Mouse (Mus musculus) left cerebral cortex, postnatal 10 days (tissue): ENCODE data around the gene Gm13694. TPM values are rescaled to one million over a fixed set of nuclear protein-coding genes. Genes with fewer than 3 reads are reported as not detected.
"Not testable (repeated sequence)": the region's sequence is repeated elsewhere in the genome, so short reads cannot be mapped to it uniquely, and the experiment has no call there.

Source experiments
- DNase-seq, 2 experiments: peaks; one replicate each; pipeline ENCODE4 v3.0.0; 2021 to 2022; ENCODE audit warnings: low spot score in 2 of 2, mixed read lengths in 1 of 2; ENCODE audit errors: extremely low spot score in 1 of 2
- intact Hi-C: fragments of 180-260 bp; cut with DNase I; formaldehyde crosslinking; loops from one replicate; pipeline ENCODE4 v1.15.1; 2025
- total RNA-seq, 2 experiments: library from RNA; stranded (reverse); gene quantifications; 2 replicates each; pipeline ENCODE4 v1.2.3; 2021

Gm13694 gene
- total RNA-seq = 1 to 10 TPM; 1.4 to 1.5 TPM

DNA sequence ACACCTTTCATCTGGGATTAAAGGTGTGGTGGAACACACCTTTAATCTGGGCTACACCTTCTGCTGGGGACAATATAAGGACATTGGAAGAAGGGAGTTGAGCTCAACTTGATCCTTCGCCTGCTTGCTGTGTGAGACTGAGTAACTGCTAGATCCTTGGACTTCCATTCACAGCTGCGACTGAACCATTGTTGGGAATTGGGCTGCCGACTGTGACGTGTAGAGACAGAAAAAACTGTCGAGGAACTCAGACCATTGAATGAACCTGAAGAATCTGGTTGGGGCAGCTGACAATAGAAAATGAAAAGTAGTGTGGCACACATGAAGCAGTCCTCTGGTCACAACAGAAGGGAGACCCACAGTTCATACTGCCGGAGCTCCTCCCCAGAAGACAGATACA lies at the start of gene Gm13694:
TSS of gene Gm13694 (plus strand) at position 301 of the 400 bp plus-strand sequence.
- not testable (repeated sequence) for DNase-seq

DNA sequence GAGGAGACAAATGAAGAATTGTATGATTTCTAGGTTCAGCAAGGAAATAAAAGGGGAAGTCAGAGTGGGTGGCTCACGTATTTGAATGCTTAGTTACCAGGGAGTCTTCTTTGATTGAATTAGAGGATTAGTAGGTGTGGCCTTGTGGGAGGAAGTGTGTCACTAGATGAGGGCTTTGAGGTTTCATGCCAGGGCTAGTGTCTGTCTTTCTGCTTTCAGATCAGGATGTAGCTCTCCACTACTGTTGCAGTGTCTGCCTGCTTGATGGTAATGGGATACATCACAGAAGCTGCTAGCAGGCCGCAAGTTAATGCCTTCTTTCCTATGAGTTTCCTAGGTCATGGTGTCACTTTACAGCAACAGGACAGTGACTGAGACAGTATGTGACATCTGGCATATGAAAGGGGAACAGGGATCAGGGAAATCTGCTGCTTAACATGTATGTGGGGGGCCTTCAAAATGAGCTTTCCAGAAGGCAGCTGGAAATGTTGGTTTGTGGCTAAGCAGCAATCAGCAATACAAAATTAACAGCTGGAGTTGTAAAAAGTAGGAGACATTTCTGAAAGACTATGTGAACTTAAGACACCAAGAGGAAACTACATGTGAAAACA lies 49.1 kb upstream of the Gm13694 start:
- no peak for DNase-seq
- intact Hi-C loops = no loop called here

More for the DNA sequence above, at the start of gene Gm13694:
- intact Hi-C loops = not testable (repeated sequence)

DNA sequence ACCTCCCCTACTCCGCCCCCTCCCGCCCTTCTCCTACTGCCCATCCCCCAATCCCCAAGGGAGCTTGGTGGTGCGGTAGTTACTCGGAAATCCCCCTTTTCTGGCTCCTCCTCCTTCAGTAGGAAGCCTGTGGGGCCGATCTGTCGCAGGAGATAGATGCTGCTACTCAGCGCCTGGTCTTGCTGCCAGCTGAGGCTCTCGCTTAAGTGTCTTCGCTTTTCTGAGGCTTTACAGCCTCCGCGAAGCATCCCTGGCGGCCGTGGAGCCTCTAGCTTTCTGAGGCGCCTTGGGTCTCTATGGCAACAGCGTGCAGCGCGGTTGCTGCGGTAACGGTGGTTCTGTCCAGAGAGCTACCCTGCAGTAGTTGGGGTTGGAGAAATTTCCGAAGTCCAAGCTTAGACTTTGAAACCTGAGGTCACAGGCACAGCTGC lies 37.8 kb upstream of the Gm13694 start, which contains the start of gene Zswim2:
TSS of gene Zswim2 (minus strand) at position 298 of the 431 bp plus-strand sequence.
- intact Hi-C loops = no loop called here

DNA sequence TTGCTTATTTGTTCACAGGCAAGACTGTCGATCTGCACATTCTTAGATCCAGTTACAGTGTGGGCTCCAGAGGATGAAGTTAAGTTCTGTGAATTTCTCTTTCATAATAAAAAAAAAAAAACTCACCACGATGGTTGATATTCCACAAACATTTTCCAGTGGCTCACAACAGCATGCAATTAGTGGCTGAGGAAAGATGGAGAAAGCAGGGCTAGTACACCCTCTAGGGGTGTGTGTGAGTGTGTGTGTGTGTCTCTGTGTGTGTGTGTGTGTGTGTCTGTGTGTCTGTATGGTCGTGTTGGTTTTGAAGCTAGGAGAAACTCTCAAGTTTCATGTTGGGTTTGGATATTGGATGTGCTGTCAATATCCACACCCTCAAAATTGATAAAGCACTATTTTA lies 37.4 kb upstream of the Gm13694 start:
- no peak for DNase-seq
- intact Hi-C loops = no loop called here

More for the DNA sequence above, 37.8 kb upstream of the Gm13694 start, which contains the start of gene Zswim2:
- DNase-seq = peak; percentile 84 to 89

DNA sequence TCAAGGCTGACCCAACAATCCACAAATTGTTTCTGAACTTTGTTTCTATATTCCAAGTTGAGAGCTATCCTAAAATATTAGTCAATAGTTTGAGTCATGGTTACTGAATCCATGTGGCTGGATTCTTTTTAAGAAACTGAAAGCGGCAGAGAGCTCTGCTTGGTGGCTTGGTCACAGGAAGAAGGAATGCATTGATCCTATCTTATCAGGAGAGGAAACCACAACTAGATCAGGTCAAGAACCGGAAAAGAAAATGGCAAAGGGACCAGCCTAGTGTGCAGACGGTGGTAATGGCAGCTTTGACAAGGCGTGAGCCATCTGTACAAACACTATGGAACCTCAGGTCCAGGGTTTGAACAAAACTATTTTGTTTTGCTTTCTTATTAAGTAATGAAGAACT lies 36.9 kb upstream of the Gm13694 start:
- intact Hi-C loops = no loop called here
- DNase-seq = no peak

DNA sequence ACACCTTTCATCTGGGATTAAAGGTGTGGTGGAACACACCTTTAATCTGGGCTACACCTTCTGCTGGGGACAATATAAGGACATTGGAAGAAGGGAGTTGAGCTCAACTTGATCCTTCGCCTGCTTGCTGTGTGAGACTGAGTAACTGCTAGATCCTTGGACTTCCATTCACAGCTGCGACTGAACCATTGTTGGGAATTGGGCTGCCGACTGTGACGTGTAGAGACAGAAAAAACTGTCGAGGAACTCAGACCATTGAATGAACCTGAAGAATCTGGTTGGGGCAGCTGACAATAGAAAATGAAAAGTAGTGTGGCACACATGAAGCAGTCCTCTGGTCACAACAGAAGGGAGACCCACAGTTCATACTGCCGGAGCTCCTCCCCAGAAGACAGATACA lies 23.3 kb upstream of the Gm13694 start, which contains the start of gene Gm13698:
TSS of gene Gm13698 (plus strand) at position 301 of the 400 bp plus-strand sequence.
- DNase-seq, intact Hi-C loops: not testable (repeated sequence)

DNA sequence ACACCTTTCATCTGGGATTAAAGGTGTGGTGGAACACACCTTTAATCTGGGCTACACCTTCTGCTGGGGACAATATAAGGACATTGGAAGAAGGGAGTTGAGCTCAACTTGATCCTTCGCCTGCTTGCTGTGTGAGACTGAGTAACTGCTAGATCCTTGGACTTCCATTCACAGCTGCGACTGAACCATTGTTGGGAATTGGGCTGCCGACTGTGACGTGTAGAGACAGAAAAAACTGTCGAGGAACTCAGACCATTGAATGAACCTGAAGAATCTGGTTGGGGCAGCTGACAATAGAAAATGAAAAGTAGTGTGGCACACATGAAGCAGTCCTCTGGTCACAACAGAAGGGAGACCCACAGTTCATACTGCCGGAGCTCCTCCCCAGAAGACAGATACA lies 17.5 kb upstream of the Gm13694 start, which contains the start of gene Gm13693:
TSS of gene Gm13693 (plus strand) at position 301 of the 400 bp plus-strand sequence.
- intact Hi-C loops, DNase-seq: not testable (repeated sequence)

DNA sequence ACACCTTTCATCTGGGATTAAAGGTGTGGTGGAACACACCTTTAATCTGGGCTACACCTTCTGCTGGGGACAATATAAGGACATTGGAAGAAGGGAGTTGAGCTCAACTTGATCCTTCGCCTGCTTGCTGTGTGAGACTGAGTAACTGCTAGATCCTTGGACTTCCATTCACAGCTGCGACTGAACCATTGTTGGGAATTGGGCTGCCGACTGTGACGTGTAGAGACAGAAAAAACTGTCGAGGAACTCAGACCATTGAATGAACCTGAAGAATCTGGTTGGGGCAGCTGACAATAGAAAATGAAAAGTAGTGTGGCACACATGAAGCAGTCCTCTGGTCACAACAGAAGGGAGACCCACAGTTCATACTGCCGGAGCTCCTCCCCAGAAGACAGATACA lies 11.7 kb upstream of the Gm13694 start, which contains the start of gene Gm13695:
TSS of gene Gm13695 (plus strand) at position 301 of the 400 bp plus-strand sequence.
- DNase-seq, intact Hi-C loops: not testable (repeated sequence)

DNA sequence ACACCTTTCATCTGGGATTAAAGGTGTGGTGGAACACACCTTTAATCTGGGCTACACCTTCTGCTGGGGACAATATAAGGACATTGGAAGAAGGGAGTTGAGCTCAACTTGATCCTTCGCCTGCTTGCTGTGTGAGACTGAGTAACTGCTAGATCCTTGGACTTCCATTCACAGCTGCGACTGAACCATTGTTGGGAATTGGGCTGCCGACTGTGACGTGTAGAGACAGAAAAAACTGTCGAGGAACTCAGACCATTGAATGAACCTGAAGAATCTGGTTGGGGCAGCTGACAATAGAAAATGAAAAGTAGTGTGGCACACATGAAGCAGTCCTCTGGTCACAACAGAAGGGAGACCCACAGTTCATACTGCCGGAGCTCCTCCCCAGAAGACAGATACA lies 5.9 kb upstream of the Gm13694 start, which contains the start of gene Gm13696:
TSS of gene Gm13696 (plus strand) at position 301 of the 400 bp plus-strand sequence.
- DNase-seq, intact Hi-C loops: not testable (repeated sequence)

DNA sequence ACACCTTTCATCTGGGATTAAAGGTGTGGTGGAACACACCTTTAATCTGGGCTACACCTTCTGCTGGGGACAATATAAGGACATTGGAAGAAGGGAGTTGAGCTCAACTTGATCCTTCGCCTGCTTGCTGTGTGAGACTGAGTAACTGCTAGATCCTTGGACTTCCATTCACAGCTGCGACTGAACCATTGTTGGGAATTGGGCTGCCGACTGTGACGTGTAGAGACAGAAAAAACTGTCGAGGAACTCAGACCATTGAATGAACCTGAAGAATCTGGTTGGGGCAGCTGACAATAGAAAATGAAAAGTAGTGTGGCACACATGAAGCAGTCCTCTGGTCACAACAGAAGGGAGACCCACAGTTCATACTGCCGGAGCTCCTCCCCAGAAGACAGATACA lies 5.7 kb downstream of the Gm13694 start, which contains the start of gene Gm13697:
TSS of gene Gm13697 (plus strand) at position 301 of the 400 bp plus-strand sequence.
- intact Hi-C loops, DNase-seq: not testable (repeated sequence)

DNA sequence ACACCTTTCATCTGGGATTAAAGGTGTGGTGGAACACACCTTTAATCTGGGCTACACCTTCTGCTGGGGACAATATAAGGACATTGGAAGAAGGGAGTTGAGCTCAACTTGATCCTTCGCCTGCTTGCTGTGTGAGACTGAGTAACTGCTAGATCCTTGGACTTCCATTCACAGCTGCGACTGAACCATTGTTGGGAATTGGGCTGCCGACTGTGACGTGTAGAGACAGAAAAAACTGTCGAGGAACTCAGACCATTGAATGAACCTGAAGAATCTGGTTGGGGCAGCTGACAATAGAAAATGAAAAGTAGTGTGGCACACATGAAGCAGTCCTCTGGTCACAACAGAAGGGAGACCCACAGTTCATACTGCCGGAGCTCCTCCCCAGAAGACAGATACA lies 11.5 kb downstream of the Gm13694 start, which contains the start of gene Gm13691:
TSS of gene Gm13691 (plus strand) at position 301 of the 400 bp plus-strand sequence.
- intact Hi-C loops, DNase-seq: not testable (repeated sequence)

DNA sequence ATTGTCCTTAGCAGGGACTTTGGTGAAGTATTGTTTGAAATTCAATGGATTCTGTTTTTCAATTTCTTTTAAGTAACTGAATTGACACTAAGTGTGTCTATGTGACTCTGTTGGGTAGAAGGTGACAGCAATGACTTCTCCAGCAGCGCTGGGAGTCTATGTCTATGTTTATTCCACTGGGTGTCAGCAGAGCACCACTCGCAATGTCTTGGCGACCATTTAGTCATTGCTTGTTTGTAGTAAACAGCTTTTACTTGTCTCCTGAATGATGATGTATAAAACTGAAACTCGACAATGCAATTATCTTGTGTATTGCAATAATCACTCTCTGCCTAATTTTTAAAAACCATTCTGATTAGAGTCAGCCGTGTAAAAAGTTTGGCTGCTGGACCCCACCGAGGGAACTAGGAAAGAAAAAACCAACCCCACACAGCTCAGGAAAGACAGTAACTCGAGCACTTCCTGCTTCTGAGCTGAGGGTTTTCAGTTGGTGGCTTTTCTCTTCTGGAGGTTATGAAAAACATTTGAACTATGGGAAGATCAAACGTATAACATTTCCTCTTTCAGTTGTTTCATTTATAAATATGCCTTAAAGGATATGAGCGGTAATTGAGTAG lies 15.0 kb downstream of the Gm13694 start:
- DNase-seq = not testable (repeated sequence)

DNA sequence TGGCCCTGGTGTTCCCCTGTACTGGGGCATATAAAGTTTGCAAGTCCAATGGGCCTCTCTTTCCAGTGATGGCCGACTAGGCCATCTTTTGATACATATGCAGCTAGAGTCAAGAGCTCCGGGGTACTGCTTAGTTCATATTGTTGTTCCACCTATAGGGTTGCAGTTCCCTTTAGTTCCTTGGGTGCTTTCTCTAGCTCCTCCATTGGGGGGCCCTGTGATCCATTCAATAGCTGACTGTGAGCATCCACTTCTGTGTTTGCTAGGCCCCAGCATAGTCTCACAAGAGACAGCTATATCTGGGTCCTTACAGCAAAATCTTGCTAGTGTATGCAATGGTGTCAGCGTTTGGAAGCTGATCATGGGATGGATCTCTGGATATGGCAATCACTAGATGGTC lies 15.8 kb downstream of the Gm13694 start:
- DNase-seq, intact Hi-C loops: not testable (repeated sequence)

More for the DNA sequence above, 15.0 kb downstream of the Gm13694 start:
- intact Hi-C loops = not testable (repeated sequence)

DNA sequence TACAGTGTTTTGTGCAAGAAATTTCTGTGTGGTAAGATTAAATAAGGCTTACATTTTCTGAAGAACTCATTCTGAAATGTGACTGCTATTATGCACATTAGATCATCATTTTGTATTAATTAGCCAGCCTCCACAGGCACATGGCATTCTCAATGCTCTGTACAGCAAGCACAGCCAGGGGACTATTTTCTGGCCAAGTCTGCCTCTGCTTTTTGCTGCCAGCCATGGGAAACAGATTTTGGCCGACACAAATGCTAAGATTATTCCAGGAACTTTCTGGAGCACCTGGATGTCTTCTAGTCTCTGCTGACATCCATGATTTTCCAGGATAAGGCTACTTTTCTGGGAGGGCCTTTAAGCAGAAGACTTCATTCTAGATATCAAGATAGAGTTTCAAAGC lies 30.2 kb downstream of the Gm13694 start:
- DNase-seq = no peak
- intact Hi-C loops = no loop called here

DNA sequence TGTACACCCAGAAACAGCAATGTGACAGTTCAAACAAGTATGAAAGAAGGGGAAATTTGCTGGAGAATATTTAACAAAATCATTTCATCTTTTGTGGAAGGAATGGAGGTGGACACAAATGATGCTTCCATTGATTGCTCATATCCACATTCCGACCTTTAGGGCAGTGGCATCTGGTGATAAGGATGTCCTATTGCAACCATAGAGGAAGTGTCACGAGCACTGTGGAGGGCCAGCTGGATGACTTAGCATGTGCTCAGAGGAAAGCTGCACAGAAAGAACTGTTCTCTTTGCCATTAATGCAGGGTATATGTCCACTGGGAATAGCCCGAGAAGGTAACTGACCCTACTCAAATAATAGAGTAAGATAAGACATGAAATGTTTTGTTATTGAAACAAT lies 31.1 kb downstream of the Gm13694 start:
- intact Hi-C loops = no loop called here
- DNase-seq = no peak

DNA sequence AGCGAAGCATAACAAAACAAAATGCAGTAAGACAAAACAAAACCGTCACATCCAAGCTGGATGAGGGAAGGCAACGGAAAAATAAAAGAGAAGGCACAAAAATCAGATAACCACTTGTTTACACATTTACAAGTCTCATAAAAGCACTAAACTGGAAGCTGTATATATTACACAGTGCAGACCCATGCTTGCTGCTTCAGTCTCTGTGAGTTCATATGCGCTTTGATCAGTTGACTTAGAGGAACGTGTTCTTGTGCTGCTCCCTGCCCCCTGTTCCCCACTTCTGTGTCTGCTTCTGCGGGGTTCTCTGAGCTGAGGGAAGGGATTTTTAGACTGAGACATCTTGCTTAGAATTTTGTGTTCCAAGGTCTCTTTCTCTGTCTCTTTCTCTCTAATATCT lies 35.8 kb downstream of the Gm13694 start:
- intact Hi-C loops = no loop called here
- no peak for DNase-seq

DNA sequence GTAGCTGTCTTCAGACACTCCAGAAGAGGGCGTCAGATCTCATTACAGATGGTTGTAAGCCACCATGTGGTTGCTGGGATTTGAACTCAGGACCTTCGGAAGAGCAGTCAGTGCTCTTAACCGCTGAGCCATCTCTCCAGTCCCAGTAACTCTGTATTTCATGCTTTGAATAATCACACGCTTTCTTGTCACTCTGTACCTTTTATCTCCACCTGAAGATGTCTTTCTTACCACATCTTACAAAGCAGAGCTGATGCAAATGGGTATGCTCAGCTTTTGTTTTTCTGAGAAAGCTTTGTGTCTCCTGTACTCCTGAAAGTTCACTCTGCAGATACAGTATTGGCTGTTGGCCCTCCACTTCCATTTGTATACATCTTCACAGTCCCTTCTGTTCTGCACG lies 37.6 kb downstream of the Gm13694 start:
- DNase-seq, intact Hi-C loops: not testable (repeated sequence)

DNA sequence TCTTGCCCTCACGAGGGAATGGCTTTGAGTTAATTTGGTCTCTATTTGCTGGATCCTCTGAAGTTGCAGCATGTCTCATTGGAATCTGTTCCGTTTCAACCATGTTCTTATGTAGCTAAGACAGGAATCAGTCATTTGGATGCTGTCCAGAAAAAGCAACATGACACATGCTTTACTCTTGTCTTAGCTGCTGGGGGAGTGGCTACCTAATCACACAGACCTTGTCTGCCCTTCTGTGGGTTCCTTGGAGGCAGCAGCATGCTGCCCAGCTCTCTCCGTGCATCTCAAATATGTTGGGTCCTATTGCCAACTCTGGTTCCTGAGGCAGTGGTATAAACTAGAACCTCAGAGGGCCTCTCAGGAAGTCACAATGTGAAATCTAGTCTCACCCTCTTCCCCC lies 39.6 kb downstream of the Gm13694 start:
- intact Hi-C loops = no loop called here
- no peak for DNase-seq

DNA sequence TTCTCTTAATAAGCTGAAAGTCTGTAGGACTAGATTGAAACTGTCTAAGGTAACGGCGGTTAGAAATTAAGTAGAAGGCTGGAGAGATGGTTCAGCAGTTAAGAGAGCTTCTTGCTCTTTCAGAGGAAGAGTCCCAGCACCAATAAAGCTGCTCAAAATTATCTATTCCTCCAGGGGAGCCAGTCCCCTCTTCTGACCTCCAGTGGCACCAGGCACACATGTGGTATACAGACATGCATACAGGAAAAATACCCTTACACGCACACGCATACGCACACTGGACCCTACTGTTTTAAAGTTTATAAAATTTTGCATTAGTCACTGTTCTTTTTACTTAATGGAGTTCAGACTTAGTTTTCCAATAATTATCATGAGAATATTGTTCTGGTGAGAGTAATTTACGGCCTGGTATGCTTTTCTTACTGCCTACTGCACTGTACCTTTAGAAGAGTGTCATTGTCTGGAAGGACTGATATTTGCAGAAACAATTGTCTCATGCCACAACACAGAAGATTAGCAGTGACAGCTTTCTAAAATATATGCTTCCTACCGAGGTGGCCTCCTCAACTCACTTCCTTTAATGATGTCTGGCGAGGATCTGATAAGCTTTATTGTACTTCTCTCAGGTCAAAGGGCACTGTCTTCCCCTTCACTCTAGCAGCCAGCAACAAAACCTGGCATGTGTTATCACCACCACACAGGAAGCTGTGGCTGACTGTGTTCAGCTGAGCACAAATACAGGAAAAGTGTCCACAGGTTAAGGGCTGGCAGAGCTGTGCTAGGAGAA lies 41.0 kb downstream of the Gm13694 start:
- intact Hi-C loops = no loop called here
- DNase-seq = no peak
